Mouse (Mus musculus) layer of hippocampus, adult 8-10 months (tissue): ENCODE results near the gene Igf2. TPM values are rescaled to one million over a fixed set of nuclear protein-coding genes. Genes with fewer than 3 reads are reported as not detected.

ENCODE experiments used
- DNase-seq, 2 experiments: peaks; one replicate each; pipeline ENCODE4 v3.0.0; 2022; ENCODE audit warnings: low spot score in 2 of 2
- total RNA-seq, 4 experiments: library from RNA; stranded (reverse); gene quantifications; 2 replicates each; pipeline ENCODE4 v1.2.4; 2022

Igf2 gene
- 10 to 100 TPM; 52.4 to 90.2 (median 73.6) TPM for total RNA-seq

GRCm38 (mm10) chr7:142666659-142667058 lies at the start of gene Igf2:
TSS of gene Igf2 (minus strand) at chr7:142666816.
- no peak for DNase-seq

- DNase-seq, result peak in 1 of 2 experiments; percentile 44
Measured at GRCm38 (mm10) chr7:142714783-142715498, 48.3 kb upstream of the Igf2 start.

- DNase-seq, result no peak
Measured at GRCm38 (mm10) chr7:142706873-142707272, 40.3 kb upstream of the Igf2 start.

GRCm38 (mm10) chr7:142699334-142699860 lies 32.8 kb upstream of the Igf2 start:
- DNase-seq, result no peak

- no peak for DNase-seq
Measured at GRCm38 (mm10) chr7:142678611-142679010, 12.0 kb upstream of the Igf2 start.

GRCm38 (mm10) chr7:142675644-142676043 lies 9.0 kb upstream of the Igf2 start:
- DNase-seq, result peak; percentile 31 to 70

GRCm38 (mm10) chr7:142675141-142675540 lies 8.5 kb upstream of the Igf2 start:
- no peak for DNase-seq

- peak; percentile 36 to 67 for DNase-seq
Measured at GRCm38 (mm10) chr7:142672120-142672519, 5.5 kb upstream of the Igf2 start.

GRCm38 (mm10) chr7:142671067-142671466 lies 4.5 kb upstream of the Igf2 start:
- no peak for DNase-seq

- DNase-seq, result no peak
Measured at GRCm38 (mm10) chr7:142669751-142670625, 3.4 kb upstream of the Igf2 start, which contains the start of gene Gm49394. TSS of gene Gm49394 (minus strand) at chr7:142669942.

GRCm38 (mm10) chr7:142668328-142668727 lies 1.7 kb upstream of the Igf2 start:
- DNase-seq, result no peak

- no peak for DNase-seq
Measured at GRCm38 (mm10) chr7:142667521-142667920, 905 bp upstream of the Igf2 start.

GRCm38 (mm10) chr7:142666109-142666508 lies 507 bp downstream of the Igf2 start:
- no peak for DNase-seq

GRCm38 (mm10) chr7:142665364-142665763 lies 1.3 kb downstream of the Igf2 start:
- no peak for DNase-seq

GRCm38 (mm10) chr7:142664465-142665029 lies 2.1 kb downstream of the Igf2 start:
- no peak for DNase-seq

- DNase-seq, result no peak
Measured at GRCm38 (mm10) chr7:142663931-142664421, 2.6 kb downstream of the Igf2 start.

GRCm38 (mm10) chr7:142663151-142663550 lies 3.5 kb downstream of the Igf2 start:
- no peak for DNase-seq

- DNase-seq, result no peak
Measured at GRCm38 (mm10) chr7:142661811-142662210, 4.8 kb downstream of the Igf2 start.

- no peak for DNase-seq
Measured at GRCm38 (mm10) chr7:142661046-142661445, 5.6 kb downstream of the Igf2 start.

GRCm38 (mm10) chr7:142660651-142660945 lies 6.0 kb downstream of the Igf2 start:
- DNase-seq, result no peak

- DNase-seq, result no peak
Measured at GRCm38 (mm10) chr7:142659767-142660650, 6.6 kb downstream of the Igf2 start.
